Mouse (Mus musculus) embryonic facial prominence, embryonic 11.5 days (tissue): ENCODE measurements around the gene Adamts1. TPM values are rescaled to one million over a fixed set of nuclear protein-coding genes. Genes with fewer than 3 reads are reported as not detected.

Experiments used
- ATAC-seq: fragments of 200-750 bp; cut with Nextera tagmentation; replicated peaks from 2 replicates; pipeline ENCODE4 v1.8.0; 2017; ENCODE audit warnings: low read depth; ENCODE audit not compliant: insufficient number of reproducible peaks, low FRiP score, low TSS enrichment
- DNase-seq: peaks from one replicate; pipeline ENCODE4 v3.0.0-alpha.2; 2015; ENCODE audit warnings: low spot score
- H3K27ac ChIP-seq: fragments of 300-500 bp; sonication (generic); replicated peaks from 2 replicates; pipeline ENCODE4 v1.5.1; 2014; ENCODE audit warnings: mild to moderate bottlenecking, low read depth, low read length, control low read depth
- H3K27me3 ChIP-seq: fragments of 300-500 bp; sonication (generic); 2 replicates; pipeline ENCODE4 v1.6.1; 2014; ENCODE audit warnings: mild to moderate bottlenecking, low read length, moderate library complexity, mixed read lengths; ENCODE audit not compliant: control insufficient read depth, insufficient read depth
- H3K36me3 ChIP-seq: fragments of 300-500 bp; sonication (generic); replicated peaks from 2 replicates; pipeline ENCODE4 v1.6.1; 2014; ENCODE audit warnings: low read depth, mild to moderate bottlenecking, low read length, moderate library complexity, mixed read lengths; ENCODE audit not compliant: control insufficient read depth, insufficient read depth
- H3K4me1 ChIP-seq: fragments of 300-500 bp; sonication (generic); 2 replicates; pipeline ENCODE4 v1.6.1; 2014; ENCODE audit warnings: low read length, mixed read lengths; ENCODE audit not compliant: control insufficient read depth, insufficient read depth
- H3K4me2 ChIP-seq: fragments of 300-500 bp; sonication (generic); 2 replicates; pipeline ENCODE4 v1.6.1; 2014; ENCODE audit warnings: low read depth, mild to moderate bottlenecking, control low read depth, low read length, moderate library complexity
- H3K4me3 ChIP-seq: fragments of 300-500 bp; sonication (generic); 2 replicates; pipeline ENCODE4 v1.5.1; 2014; ENCODE audit warnings: low read depth, low read length, control low read depth
- H3K9ac ChIP-seq: fragments of 300-500 bp; sonication (generic); replicated peaks from 2 replicates; pipeline ENCODE4 v1.6.1; 2014; ENCODE audit warnings: mild to moderate bottlenecking, control low read depth, low read length
- H3K9me3 ChIP-seq: fragments of 300-500 bp; sonication (generic); replicated peaks from 2 replicates; pipeline ENCODE4 v1.6.1; 2016; ENCODE audit warnings: mild to moderate bottlenecking, low read length, inconsistent platforms, mixed read lengths; ENCODE audit not compliant: control insufficient read depth
- WGBS: fragments of 180-500 bp; shearing (Covaris S2); extraction: QIAGEN DNeasy Blood & Tissue Kit; methylation state at CpG from one replicate; pipeline ENCODE4 v1.1.7; 2014; 5-methylcytosine and 5-hydroxymethylcytosine counted together
- polyA plus RNA-seq: library from polyadenylated mRNA; unstranded; fragments of >200 nt; fragmentation: Nextera tagmentation; extraction: Ambion mirVana; gene quantifications from 2 replicates; pipeline ENCODE4 v1.2.1, GENCODE M21; 2014

Adamts1 gene
- polyA plus RNA-seq: 25.1 and 29.3 TPM in 2 replicates

GRCm38 (mm10) chr16:85802954-85803353 is at the start of gene Adamts1:
Adamts1 (minus strand) TSS chr16:85803113.
- H3K27ac ChIP-seq: peak within 1 kb of the TSS; percentile 82
- DNase-seq (peak; percentile 94), ATAC-seq (peak; percentile 83)
- peak within 1 kb of the TSS; percentile 88 for H3K9ac ChIP-seq
- H3K4me3 ChIP-seq: peak within 1 kb of the TSS; percentile 80
- H3K4me1 ChIP-seq: no peaks in the 10 kb centered on the region
- WGBS: 0% methylated on average over 26 of the region's 26 CpGs
- no peaks in the 10 kb centered on the region for H3K9me3 ChIP-seq
- H3K4me2 ChIP-seq: peak within 1 kb of the TSS; percentile 91
- H3K27me3 ChIP-seq: no peaks in the 10 kb centered on the region
- H3K36me3 ChIP-seq: no peaks in the 10 kb centered on the region; the same call in 1 of the 2 replicates

- Histone ChIP-seq H3K4me3 (no peak overlapping the region), H3K9me3 (no peaks in the 10 kb centered on the region), H3K27me3 (no peaks in the 10 kb centered on the region), H3K36me3 (no peaks in the 10 kb centered on the region), H3K4me1 (no peaks in the 10 kb centered on the region), H3K4me2 (no peak overlapping the region), H3K9ac (no peak overlapping the region), H3K27ac (no peak overlapping the region)
- DNase-seq (no peak), ATAC-seq (no peak)
- WGBS: 74% methylated on average over 3 of the region's 3 CpGs
Measured at GRCm38 (mm10) chr16:85827066-85827465, 24.2 kb upstream of the Adamts1 start.

GRCm38 (mm10) chr16:85822330-85822916 is 19.5 kb upstream of the Adamts1 start:
- Histone ChIP-seq H3K27ac (no peak overlapping the region), H3K27me3 (no peaks in the 10 kb centered on the region), H3K9ac (no peak overlapping the region), H3K4me1 (no peaks in the 10 kb centered on the region), H3K36me3 (no peaks in the 10 kb centered on the region), H3K9me3 (no peaks in the 10 kb centered on the region), H3K4me3 (no peak overlapping the region), H3K4me2 (no peak overlapping the region)
- ATAC-seq (no peak), DNase-seq (no peak)
- 72% methylated on average over 5 of the region's 5 CpGs for WGBS

- ATAC-seq (peak; percentile 62; the same call in 1 of the 2 replicates), DNase-seq (peak; percentile 74)
- Histone ChIP-seq H3K4me1 (no peaks in the 10 kb centered on the region), H3K4me3 (no peak overlapping the region), H3K9me3 (no peaks in the 10 kb centered on the region), H3K9ac (no peak overlapping the region), H3K27me3 (no peaks in the 10 kb centered on the region), H3K4me2 (no peak overlapping the region), H3K27ac (no peak overlapping the region), H3K36me3 (no peaks in the 10 kb centered on the region)
- WGBS: 53% methylated on average over 5 of the region's 5 CpGs
Measured at GRCm38 (mm10) chr16:85819808-85820458, 17.0 kb upstream of the Adamts1 start.

GRCm38 (mm10) chr16:85814116-85814515 is 11.2 kb upstream of the Adamts1 start:
- Histone ChIP-seq H3K9me3 (no peaks in the 10 kb centered on the region), H3K27ac (no peak overlapping the region), H3K4me3 (no peak overlapping the region), H3K27me3 (no peaks in the 10 kb centered on the region), H3K9ac (no peak overlapping the region), H3K36me3 (no peaks in the 10 kb centered on the region), H3K4me2 (no peak overlapping the region), H3K4me1 (no peaks in the 10 kb centered on the region)
- 90% methylated on average over 2 of the region's 2 CpGs for WGBS
- ATAC-seq (no peak), DNase-seq (no peak)

GRCm38 (mm10) chr16:85807626-85808025 is 4.7 kb upstream of the Adamts1 start:
- DNase-seq (peak; percentile 75), ATAC-seq (no peak)
- Histone ChIP-seq H3K4me1 (no peaks in the 10 kb centered on the region), H3K9me3 (no peaks in the 10 kb centered on the region), H3K36me3 (no peaks in the 10 kb centered on the region), H3K4me2 (no peak overlapping the region), H3K27ac (no peak overlapping the region), H3K4me3 (no peak overlapping the region), H3K9ac (no peak overlapping the region), H3K27me3 (no peaks in the 10 kb centered on the region)
- 8% methylated on average over 2 of the region's 2 CpGs for WGBS

- DNase-seq (peak; percentile 88), ATAC-seq (no peak)
- WGBS: 21% methylated on average over 3 of the region's 3 CpGs
- Histone ChIP-seq H3K27me3 (no peaks in the 10 kb centered on the region), H3K4me2 (no peak overlapping the region), H3K9ac (no peak overlapping the region), H3K4me3 (no peak overlapping the region), H3K27ac (no peak overlapping the region), H3K4me1 (no peaks in the 10 kb centered on the region), H3K9me3 (no peaks in the 10 kb centered on the region), H3K36me3 (no peaks in the 10 kb centered on the region)
Measured at GRCm38 (mm10) chr16:85807072-85807471, 4.2 kb upstream of the Adamts1 start.

- DNase-seq: no peak
Measured at GRCm38 (mm10) chr16:85805581-85805980, 2.7 kb upstream of the Adamts1 start.

More at GRCm38 (mm10) chr16:85805581-85805980, 2.7 kb upstream of the Adamts1 start:
- ATAC-seq: no peak
- no peak overlapping the region for H3K4me2 ChIP-seq
- WGBS: 81% methylated on average over 2 of the region's 2 CpGs
- H3K9ac ChIP-seq: no peak overlapping the region
- no peak overlapping the region for H3K4me3 ChIP-seq
- no peaks in the 10 kb centered on the region for H3K4me1 ChIP-seq
- no peaks in the 10 kb centered on the region for H3K9me3 ChIP-seq
- H3K27ac ChIP-seq: no peak overlapping the region
- H3K27me3 ChIP-seq: no peaks in the 10 kb centered on the region
- H3K36me3 ChIP-seq: no peaks in the 10 kb centered on the region
